Mouse (Mus musculus) midbrain, postnatal 0 days (tissue): ENCODE data around the gene Adh4. TPM values are rescaled to one million over a fixed set of nuclear protein-coding genes. Genes with fewer than 3 reads are reported as not detected.
"Not testable (repeated sequence)": the region's sequence is repeated elsewhere in the genome, so short reads cannot be mapped to it uniquely, and the experiment has no call there.

Experiments used
- ATAC-seq: fragments of 200-750 bp; cut with Nextera tagmentation; 2 replicates; pipeline ENCODE4 v1.8.0; 2017; ENCODE audit warnings: moderate number of reproducible peaks, mild to moderate bottlenecking, moderate TSS enrichment, moderate library complexity; ENCODE audit not compliant: low FRiP score
- DNase-seq: peaks from one replicate; pipeline ENCODE4 v3.0.0-alpha.2; 2015; ENCODE audit warnings: low spot score
- H3K27ac ChIP-seq: fragments of 300-500 bp; sonication (generic); 2 replicates; pipeline ENCODE4 v1.5.1; 2014; ENCODE audit warnings: low read depth, mild to moderate bottlenecking, low read length, mixed read lengths
- H3K27me3 ChIP-seq: fragments of 300-500 bp; sonication (generic); 2 replicates; pipeline ENCODE4 v1.6.1; 2014; ENCODE audit warnings: low read length, control low read depth, mixed read lengths; ENCODE audit not compliant: insufficient read depth
- H3K36me3 ChIP-seq: fragments of 300-500 bp; sonication (generic); 2 replicates; pipeline ENCODE4 v1.6.1; 2014; ENCODE audit warnings: low read length, control low read depth, mixed read lengths; ENCODE audit not compliant: insufficient read depth
- H3K4me1 ChIP-seq: fragments of 300-500 bp; sonication (generic); 2 replicates; pipeline ENCODE4 v1.6.1; 2014; ENCODE audit warnings: mild to moderate bottlenecking, control low read depth, antibody characterized with exemption, low read length, mixed read lengths; ENCODE audit not compliant: insufficient read depth
- H3K4me2 ChIP-seq: fragments of 300-500 bp; sonication (generic); 2 replicates; pipeline ENCODE4 v1.6.1; 2014; ENCODE audit warnings: low read depth, mild to moderate bottlenecking, low read length, mixed read lengths; ENCODE audit not compliant: poor library complexity, severe bottlenecking
- H3K4me3 ChIP-seq: fragments of 300-500 bp; sonication (generic); 2 replicates; pipeline ENCODE4 v1.5.1; 2014; ENCODE audit warnings: low read depth, mild to moderate bottlenecking, low read length, moderate library complexity
- H3K9ac ChIP-seq: fragments of 300-500 bp; sonication (generic); replicated peaks from 2 replicates; pipeline ENCODE4 v1.6.1; 2014; ENCODE audit warnings: mild to moderate bottlenecking, low read length, moderate library complexity, mixed read lengths; ENCODE audit not compliant: poor library complexity, severe bottlenecking
- H3K9me3 ChIP-seq: fragments of 300-500 bp; sonication (generic); 2 replicates; pipeline ENCODE4 v1.6.1; 2016; ENCODE audit warnings: low read length, control low read depth
- CTCF ChIP-seq: IDR thresholded peaks from 2 replicates; pipeline ENCODE4 v1.5.1; 2016; ENCODE audit warnings: antibody characterized with exemption, mild to moderate bottlenecking
- WGBS: fragments of 180-500 bp; shearing (Covaris S2); extraction: QIAGEN DNeasy Blood & Tissue Kit; methylation state at CpG from one replicate; pipeline ENCODE4 v1.1.7; 2014; 5-methylcytosine and 5-hydroxymethylcytosine counted together
- polyA plus RNA-seq: library from polyadenylated mRNA; unstranded; fragments of >200 nt; fragmentation: Nextera tagmentation; extraction: Ambion mirVana; gene quantifications from 2 replicates; pipeline ENCODE4 v1.2.1, GENCODE M21; 2015
- total RNA-seq: library from RNA; depleted of rRNA; stranded (reverse); fragments of >200 nt; gene quantifications from 2 replicates; pipeline ENCODE4 v1.2.3, GENCODE M21; 2014

Adh4 gene
- total and polyA plus RNA-seq, 2 experiments from 2014 or later = not detected

GRCm38 (mm10) chr3:138461832-138462231 is 46.6 kb downstream of the Adh4 start:
- WGBS = 79% methylated on average over 3 of the region's 3 CpGs
- Histone ChIP-seq H3K9ac (no peak overlapping the region), H3K27me3 (no peaks in the 10 kb centered on the region), H3K4me1 (no peaks in the 10 kb centered on the region), H3K36me3 (peaks cover 44% of the 10 kb centered on the region), H3K27ac (no peak overlapping the region), H3K4me3 (no peak overlapping the region), H3K9me3 (no peaks in the 10 kb centered on the region), H3K4me2 (no peak overlapping the region)
- ATAC-seq (no peak), DNase-seq (no peak)
- TF ChIP-seq CTCF = no peak

- Histone ChIP-seq H3K9me3 (no peaks in the 10 kb centered on the region), H3K9ac (no peak overlapping the region), H3K27ac (no peak overlapping the region), H3K27me3 (no peaks in the 10 kb centered on the region), H3K36me3 (peaks cover 43% of the 10 kb centered on the region), H3K4me3 (no peak overlapping the region), H3K4me2 (no peak overlapping the region), H3K4me1 (no peaks in the 10 kb centered on the region)
- peak; percentile 59; the same call in 1 of the 2 replicates for ATAC-seq
- TF ChIP-seq CTCF = peak; percentile 88
- WGBS = 83% methylated on average over 2 of the region's 2 CpGs
- peak; percentile 75 for DNase-seq
Measured at GRCm38 (mm10) chr3:138463137-138463536, 47.9 kb downstream of the Adh4 start.

GRCm38 (mm10) chr3:138463807-138464206 is 48.5 kb downstream of the Adh4 start:
- DNase-seq = no peak
- Histone ChIP-seq H3K4me1 (no peaks in the 10 kb centered on the region), H3K27ac (no peak overlapping the region), H3K27me3 (no peaks in the 10 kb centered on the region), H3K4me2 (no peak overlapping the region), H3K36me3 (peaks cover 47% of the 10 kb centered on the region), H3K9me3 (no peaks in the 10 kb centered on the region), H3K4me3 (no peak overlapping the region), H3K9ac (no peak overlapping the region)
- TF ChIP-seq CTCF = no peak
- WGBS = 92% methylated on average over 6 of the region's 6 CpGs
- ATAC-seq = no peak

- WGBS = 83% methylated on average over 16 of the region's 16 CpGs
- DNase-seq (no peak), ATAC-seq (no peak)
- Histone ChIP-seq H3K4me2 (no peak overlapping the region), H3K27me3 (no peaks in the 10 kb centered on the region), H3K36me3 (peaks cover 45% of the 10 kb centered on the region), H3K9ac (no peak overlapping the region), H3K4me3 (no peak overlapping the region), H3K4me1 (no peaks in the 10 kb centered on the region), H3K27ac (no peak overlapping the region), H3K9me3 (no peaks in the 10 kb centered on the region)
- no peak for TF ChIP-seq CTCF
Measured at GRCm38 (mm10) chr3:138464573-138465147, 49.4 kb downstream of the Adh4 start.

- peaks cover 39% of the 10 kb centered on the region for H3K36me3 ChIP-seq
- 100% methylated on average over 1 of the region's 1 CpGs for WGBS
Measured at GRCm38 (mm10) chr3:138466656-138467055, 51.4 kb downstream of the Adh4 start.

GRCm38 (mm10) chr3:138471066-138471465 is 55.8 kb downstream of the Adh4 start:
- ATAC-seq (no peak), DNase-seq (no peak)
- Histone ChIP-seq H3K27me3 (no peaks in the 10 kb centered on the region), H3K9ac (no peak overlapping the region), H3K4me3 (no peak overlapping the region), H3K27ac (no peak overlapping the region), H3K9me3 (no peaks in the 10 kb centered on the region), H3K4me1 (no peaks in the 10 kb centered on the region), H3K4me2 (no peak overlapping the region), H3K36me3 (peaks cover 23% of the 10 kb centered on the region; the same call in 1 of the 2 replicates)
- TF ChIP-seq CTCF = no peak
- 86% methylated on average over 3 of the region's 3 CpGs for WGBS

More at GRCm38 (mm10) chr3:138466656-138467055, 51.4 kb downstream of the Adh4 start:
- H3K9me3 ChIP-seq, ATAC-seq, H3K4me1 ChIP-seq, DNase-seq, H3K4me3 ChIP-seq, H3K27me3 ChIP-seq, H3K9ac ChIP-seq, H3K4me2 ChIP-seq, H3K27ac ChIP-seq: not testable (repeated sequence)
